Mouse (Mus musculus): ENCODE measurements around the gene Snapc5. TPM values are rescaled to one million over a fixed set of nuclear protein-coding genes. Genes with fewer than 3 reads are reported as not detected.
A peak's percentile ranks its signal among the peaks of the same experiment; 100 is the strongest.
"Not testable (repeated sequence)": the region's sequence is repeated elsewhere in the genome, so short reads cannot be mapped to it uniquely, and the experiment has no call there.

The Snapc5 gene
- 10 to 100 TPM; 23.3 to 24.1 TPM for total RNA-seq (2021)
- long read RNA-seq, experiment 1, transcript Snapc5-201 (3 exons, 1,228 nt), result major isoform, 10 of 14 reads
- long read RNA-seq, experiment 1, partial matches to known transcripts, result 0 of 14 reads
- long read RNA-seq, experiment 1, other reads (novel, unspliced or antisense), result 4 of 14 reads
- long read RNA-seq, experiment 2, transcript Snapc5-201 (3 exons, 1,228 nt), result major isoform, 14 of 17 reads
- long read RNA-seq, experiment 2, partial matches to known transcripts, result 0 of 17 reads
- long read RNA-seq, experiment 2, other reads (novel, unspliced or antisense), result 3 of 17 reads

GRCm38 (mm10) chr9:64178974-64179646 is at the start of gene Snapc5:
TSS of gene Snapc5 (plus strand) at chr9:64179274.
- DNase-seq (ENCODE audit: low spot score), result peak; percentile 85

GRCm38 (mm10) chr9:64131623-64132022 is 47.5 kb upstream of the Snapc5 start:
- DNase-seq (ENCODE audit: low spot score), result no peak

- DNase-seq (ENCODE audit: low spot score), result peak; percentile 32
Observed at GRCm38 (mm10) chr9:64138896-64139295, 40.2 kb upstream of the Snapc5 start.

GRCm38 (mm10) chr9:64139879-64140278 is 39.2 kb upstream of the Snapc5 start:
- no peak for DNase-seq (ENCODE audit: low spot score)

- DNase-seq (ENCODE audit: low spot score), result no peak
Observed at GRCm38 (mm10) chr9:64156641-64157040, 22.4 kb upstream of the Snapc5 start.

- DNase-seq (ENCODE audit: low spot score), result no peak
Observed at GRCm38 (mm10) chr9:64160471-64160870, 18.6 kb upstream of the Snapc5 start.

GRCm38 (mm10) chr9:64169967-64170366 is 9.1 kb upstream of the Snapc5 start:
- not testable (repeated sequence) for DNase-seq (ENCODE audit: low spot score)

- no peak for DNase-seq (ENCODE audit: low spot score)
Observed at GRCm38 (mm10) chr9:64172145-64172815, 6.8 kb upstream of the Snapc5 start.

GRCm38 (mm10) chr9:64172816-64173665 is 6.0 kb upstream of the Snapc5 start, which contains the start of the genes Zwilch and Rpl4:
TSS of gene Zwilch (minus strand) at chr9:64173104.
TSS of gene Rpl4 (plus strand) at chr9:64173375.
- DNase-seq (ENCODE audit: low spot score), result peak; percentile 83

GRCm38 (mm10) chr9:64173666-64174220 is 5.3 kb upstream of the Snapc5 start:
- no peak for DNase-seq (ENCODE audit: low spot score)

GRCm38 (mm10) chr9:64174341-64174740 is 4.7 kb upstream of the Snapc5 start:
- no peak for DNase-seq (ENCODE audit: low spot score)

- DNase-seq (ENCODE audit: low spot score), result no peak
Observed at GRCm38 (mm10) chr9:64174766-64175165, 4.3 kb upstream of the Snapc5 start.

- no peak for DNase-seq (ENCODE audit: low spot score)
Observed at GRCm38 (mm10) chr9:64175378-64175777, 3.7 kb upstream of the Snapc5 start.

- DNase-seq (ENCODE audit: low spot score), result no peak
Observed at GRCm38 (mm10) chr9:64178610-64178973, 482 bp upstream of the Snapc5 start.

- DNase-seq (ENCODE audit: low spot score), result not testable (repeated sequence)
Observed at GRCm38 (mm10) chr9:64183295-64183694, 4.2 kb downstream of the Snapc5 start.

- no peak for DNase-seq (ENCODE audit: low spot score)
Observed at GRCm38 (mm10) chr9:64184166-64184840, 5.2 kb downstream of the Snapc5 start.

- no peak for DNase-seq (ENCODE audit: low spot score)
Observed at GRCm38 (mm10) chr9:64193879-64194278, 14.8 kb downstream of the Snapc5 start.

- DNase-seq (ENCODE audit: low spot score), result no peak
Observed at GRCm38 (mm10) chr9:64195554-64195953, 16.5 kb downstream of the Snapc5 start.

- DNase-seq (ENCODE audit: low spot score), result no peak
Observed at GRCm38 (mm10) chr9:64197524-64197923, 18.4 kb downstream of the Snapc5 start.

GRCm38 (mm10) chr9:64198068-64198762 is 19.1 kb downstream of the Snapc5 start:
- no peak for DNase-seq (ENCODE audit: low spot score)
